Mouse (Mus musculus) right cerebral cortex, adult 18-20 months (tissue): ENCODE results near the gene 2310022B05Rik.

ENCODE experiments used
- DNase-seq: peaks from one replicate; pipeline ENCODE4 v3.0.0; 2022; ENCODE audit warnings: mixed read lengths

2310022B05Rik gene

DNA sequence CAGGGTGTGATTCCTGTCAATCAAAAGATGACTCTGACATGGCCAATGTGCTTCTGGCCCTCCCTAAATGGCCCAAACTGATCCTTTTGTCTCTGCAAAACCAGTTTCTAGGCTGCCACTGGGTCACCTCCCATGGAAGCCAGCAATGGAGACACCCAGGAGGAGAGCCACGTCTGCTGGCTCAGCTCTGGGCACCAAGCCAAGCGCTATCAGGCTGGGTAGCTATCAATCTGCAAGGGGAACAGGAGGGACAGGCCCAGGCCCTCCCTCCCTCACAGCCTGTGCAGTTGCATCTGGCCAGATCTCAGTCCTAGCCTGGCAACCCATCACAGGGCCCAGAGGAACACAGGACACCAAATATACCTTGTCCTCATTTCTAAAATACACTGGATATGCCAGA lies 4.8 kb downstream of the 2310022B05Rik start:
- peak; percentile 49 for DNase-seq

DNA sequence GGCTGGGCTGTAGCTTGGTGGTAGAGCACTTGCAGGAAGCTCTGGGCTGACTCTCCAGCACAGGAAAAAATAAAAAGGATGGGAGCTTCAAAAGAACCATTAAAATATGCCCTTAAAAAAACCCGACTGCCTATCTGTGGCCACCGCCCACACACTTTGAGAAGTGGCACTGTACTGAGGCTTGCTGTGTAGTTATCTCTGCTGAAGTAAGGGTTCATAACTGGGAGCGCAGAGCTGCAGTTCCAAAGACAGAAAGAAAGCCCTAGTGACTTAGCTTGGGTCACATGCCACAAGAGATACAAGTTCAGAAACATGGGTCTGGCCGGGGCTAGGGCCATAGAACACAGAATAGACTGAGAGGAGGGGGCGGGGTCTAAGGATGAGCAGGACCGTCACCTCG lies 5.2 kb downstream of the 2310022B05Rik start:
- no peak for DNase-seq

DNA sequence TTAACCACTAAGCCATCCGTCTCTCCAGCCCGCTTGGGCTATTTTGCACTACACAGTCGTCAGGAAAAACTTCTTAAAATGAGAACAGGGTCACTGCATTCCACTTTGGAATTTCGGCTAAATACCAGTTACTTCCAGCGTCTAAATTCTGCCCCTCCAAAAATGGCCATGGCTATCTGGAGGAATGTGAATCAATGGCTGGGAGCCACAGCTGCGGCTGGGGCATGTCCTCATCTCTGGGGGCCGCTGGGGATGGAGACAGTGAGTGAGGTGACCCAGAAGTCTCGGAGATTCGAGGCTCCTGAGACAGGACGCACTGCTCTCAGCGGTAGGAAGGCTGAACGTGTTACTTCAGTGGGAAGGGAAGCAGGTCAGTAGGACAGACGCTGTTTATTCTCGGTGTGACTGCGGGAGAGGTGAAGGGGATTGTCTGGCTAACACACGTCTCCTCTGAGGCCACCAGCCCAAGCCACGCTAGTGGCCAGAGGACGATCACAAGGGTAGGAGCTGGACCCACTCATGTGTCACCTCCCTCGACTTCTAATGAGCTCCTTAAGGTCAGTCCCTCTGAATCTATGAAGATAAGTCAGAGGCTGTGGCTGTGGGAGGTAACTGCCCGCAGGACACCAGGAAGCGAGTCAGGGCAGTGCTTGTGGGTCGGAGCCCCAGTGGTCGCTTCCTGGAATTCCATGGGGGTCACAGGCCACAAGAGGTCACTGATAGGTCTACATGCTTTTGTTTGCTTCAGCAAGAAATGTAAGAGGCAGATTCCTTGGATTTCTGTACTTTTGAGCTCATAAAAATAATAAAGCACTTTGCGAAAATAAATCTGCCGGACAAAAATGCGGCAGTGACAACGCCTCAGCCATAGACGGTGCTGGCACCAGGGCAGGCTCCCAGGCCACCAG lies 9.3 kb downstream of the 2310022B05Rik start:
- no peak for DNase-seq

DNA sequence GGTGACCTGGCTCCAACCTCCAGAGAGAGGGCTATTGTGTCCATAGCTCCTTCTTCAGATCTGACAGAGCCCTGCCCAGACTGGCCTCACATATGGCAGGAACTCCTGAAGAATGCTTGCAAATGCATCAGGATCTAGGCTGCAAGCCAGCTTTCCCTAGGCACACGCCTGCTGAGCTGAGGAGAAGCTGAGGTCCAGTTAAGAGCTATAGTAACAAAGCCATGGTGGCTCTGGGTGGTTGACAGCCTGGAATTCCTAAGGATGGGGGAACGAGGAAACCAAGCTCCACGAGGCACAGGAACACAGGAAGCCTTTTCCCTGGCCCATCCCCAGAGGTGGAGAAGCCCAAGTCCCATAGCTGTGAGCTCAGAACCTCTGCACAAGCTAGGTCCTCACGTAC lies 10.6 kb downstream of the 2310022B05Rik start:
- no peak for DNase-seq

DNA sequence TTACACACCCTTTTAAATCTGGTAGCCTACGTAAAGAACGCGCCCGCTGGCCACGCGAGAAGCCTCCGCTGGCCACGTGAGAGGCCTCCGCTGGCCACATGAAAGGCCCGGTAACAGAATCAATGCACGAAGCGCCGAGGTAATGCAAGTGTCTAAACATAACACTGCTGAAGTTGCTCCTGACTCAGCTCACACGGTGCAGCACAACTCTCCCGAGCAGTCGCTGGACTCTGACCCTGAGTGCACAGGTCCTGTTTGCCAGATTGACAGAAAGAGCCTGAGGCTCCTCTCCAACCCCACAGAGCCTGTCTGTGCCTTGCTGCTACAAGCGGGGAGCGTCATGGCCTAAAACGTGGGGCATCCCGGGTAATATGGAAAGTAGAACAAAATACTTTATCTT lies 11.4 kb downstream of the 2310022B05Rik start:
- no peak for DNase-seq

DNA sequence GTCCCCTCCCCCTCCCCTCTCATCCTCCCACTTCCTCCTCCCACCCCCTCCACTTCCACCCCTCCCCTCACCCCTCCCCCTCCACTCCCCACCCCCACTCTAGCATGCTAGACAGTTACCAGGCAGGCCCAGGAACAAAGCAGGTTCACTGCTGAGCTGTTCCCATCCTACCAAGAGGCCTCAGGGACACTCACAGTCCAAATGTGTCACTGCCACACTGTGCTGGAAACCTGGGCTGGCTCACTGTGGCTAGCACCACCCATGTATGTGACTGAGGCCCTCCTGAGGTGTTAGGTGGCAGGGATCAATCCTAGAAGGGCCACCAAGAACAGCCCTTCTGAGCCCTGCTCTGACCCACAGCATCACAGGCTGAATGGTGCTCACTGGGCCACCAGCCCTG lies 14.9 kb downstream of the 2310022B05Rik start:
- no peak for DNase-seq

DNA sequence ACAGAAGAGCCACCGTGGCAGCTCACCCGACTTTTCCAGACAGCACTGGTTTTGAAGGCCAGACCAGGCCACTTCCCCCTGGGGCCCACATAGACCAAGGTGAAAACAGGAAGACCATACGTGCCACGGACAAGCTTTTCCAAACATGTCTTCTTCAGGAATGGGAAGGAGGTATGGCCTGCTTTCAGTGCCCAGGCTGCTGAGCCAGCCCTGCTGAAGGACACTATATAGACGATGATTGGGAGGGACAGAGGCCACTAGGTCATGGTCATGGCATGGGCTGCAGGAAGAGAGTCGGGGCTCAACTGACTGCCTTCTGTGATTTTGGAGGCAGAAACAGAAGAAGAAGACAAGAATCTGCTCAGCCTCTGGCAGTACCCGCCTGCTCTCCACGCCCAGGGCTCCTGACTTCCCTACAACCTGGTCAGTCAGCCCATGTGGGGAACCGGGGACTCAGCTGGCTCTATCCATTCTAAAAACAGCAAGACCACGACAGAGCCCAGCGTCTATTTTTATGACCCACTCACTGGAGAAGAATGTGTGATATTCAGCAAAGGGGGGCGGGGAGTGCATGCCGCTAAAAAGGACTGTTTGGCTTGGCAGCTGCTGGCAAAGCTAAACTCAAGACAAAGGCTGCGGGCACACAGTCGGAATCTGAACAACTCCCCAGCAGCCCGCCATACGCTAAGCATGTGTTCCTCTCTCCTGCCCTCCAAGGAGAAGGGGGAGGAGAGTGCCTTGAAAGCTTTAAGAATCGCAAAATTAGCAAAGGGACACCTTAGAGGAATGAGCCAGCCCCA lies 19.4 kb downstream of the 2310022B05Rik start:
- DNase-seq: peak; percentile 81

DNA sequence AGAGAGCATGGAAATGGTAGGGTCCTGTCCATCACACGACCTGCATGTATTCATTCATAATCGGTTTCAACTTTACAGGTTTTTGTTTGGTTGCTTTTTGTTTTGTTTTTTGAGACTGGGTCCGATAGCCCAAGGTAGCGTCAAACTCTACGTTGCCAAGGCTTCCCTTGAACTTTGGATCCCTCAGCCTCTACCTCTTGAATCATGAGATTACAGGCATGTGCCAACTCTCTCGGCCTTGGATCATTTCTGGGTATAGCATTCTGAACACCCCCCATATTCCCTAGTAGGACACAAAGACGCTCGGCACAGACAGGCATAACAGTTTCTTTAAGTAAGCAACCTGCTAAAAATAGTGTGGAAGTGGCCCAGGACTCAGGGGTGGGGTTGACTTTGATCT lies 21.6 kb downstream of the 2310022B05Rik start:
- DNase-seq: no peak

DNA sequence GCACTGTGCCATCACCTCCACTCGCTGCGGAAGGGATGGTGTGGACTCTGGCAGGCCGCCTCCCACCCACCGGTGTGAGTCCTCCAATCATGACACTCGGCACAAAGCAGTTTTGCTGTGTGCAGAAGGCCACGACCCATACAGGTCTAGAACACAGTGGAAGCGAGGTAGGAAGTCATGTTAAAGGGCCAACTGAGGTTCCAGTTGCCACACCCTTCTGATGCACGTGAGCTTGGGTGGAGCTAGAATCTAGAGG lies 28.0 kb downstream of the 2310022B05Rik start:
- DNase-seq: no peak

DNA sequence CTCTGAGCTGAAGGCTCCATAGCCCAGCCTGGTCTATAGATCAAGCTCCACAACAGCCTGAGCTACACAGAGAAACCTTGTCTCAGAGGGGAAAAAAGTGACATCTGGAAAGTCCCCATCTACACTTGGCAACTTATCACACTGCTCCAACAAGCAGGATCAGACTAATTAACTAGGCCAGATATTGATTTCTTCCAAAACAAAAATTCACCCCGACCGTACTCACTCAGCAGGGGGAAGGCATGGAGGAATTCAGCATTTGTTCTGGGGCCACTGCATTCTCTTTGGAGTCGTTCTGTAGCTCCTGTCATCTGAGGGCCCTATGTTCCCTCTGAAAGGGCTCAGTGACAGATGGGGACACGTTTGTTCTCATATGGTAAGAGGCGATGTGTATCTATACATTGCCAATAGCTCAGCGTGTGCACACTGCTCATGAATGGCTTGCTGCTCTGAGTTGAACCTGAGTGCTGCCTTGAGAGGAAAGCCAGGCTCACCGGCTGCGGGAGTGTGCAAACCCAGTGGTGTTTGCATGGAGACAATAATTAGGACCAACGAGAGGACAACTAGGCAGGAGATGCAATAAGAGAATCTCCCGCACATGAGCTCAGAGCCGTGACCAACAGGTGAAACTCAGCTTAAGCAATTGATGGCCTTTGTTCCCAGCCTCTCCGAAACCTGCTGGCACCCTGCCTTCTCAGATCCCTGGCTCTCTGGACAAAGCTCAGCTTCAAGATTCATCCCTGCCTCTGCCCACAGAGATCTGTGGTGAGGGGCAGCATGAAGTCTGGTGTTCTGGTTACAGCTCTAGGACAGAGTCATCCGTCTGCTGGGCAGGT lies 28.5 kb downstream of the 2310022B05Rik start:
- no peak for DNase-seq

DNA sequence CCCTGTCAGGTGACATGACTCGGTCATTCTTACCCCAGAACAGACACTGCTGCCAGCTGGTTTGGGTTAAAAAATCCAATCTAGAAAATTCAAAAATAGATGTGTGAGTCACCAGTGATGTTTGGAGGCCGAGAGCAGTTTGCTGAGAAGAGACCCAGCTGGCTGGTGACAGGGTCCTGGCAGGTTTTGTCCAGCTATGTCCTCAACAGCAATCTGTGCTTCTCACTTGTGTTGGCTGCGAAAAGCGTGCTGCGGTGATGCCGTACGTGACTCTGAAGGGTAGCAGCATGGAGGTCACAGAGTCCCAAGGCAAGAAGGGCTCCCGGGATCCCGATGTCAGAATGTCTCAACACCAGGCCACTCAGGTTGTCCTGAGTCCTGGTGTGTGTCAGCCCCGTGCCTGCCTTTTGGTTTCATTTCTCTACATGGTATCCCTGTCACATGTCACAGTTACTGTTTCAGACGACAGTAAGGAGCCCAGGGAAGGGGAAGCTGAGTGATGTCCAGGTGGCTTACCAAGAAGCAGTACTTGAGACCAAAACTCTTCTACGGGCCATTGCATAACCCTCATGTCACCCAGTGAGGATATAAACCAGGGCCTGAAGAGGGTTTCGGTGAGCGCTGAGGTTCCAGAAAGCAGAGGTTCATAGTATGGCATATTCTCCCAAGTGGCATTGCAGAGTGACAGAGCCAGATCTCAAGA lies 30.0 kb downstream of the 2310022B05Rik start:
- peak; percentile 54 for DNase-seq

DNA sequence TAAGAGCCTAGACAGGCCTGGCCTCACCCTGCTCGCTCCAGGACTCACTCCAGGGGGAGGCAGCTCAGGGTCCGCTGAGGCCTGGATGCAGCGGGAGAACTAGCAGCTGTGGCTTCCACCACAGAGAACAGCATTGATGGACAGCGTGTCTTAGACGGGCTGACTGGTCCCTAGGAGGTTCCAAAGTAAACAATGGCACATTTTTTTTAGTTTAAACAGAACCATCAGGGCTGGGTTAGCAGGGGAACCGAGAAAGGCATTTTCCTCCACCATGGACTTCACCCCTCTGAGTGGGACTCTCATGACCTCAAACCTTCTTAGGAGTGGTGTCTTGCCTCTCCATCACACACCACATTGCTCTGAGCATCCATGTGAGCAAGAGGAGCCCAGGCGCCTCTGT lies 31.2 kb downstream of the 2310022B05Rik start:
- DNase-seq: no peak

DNA sequence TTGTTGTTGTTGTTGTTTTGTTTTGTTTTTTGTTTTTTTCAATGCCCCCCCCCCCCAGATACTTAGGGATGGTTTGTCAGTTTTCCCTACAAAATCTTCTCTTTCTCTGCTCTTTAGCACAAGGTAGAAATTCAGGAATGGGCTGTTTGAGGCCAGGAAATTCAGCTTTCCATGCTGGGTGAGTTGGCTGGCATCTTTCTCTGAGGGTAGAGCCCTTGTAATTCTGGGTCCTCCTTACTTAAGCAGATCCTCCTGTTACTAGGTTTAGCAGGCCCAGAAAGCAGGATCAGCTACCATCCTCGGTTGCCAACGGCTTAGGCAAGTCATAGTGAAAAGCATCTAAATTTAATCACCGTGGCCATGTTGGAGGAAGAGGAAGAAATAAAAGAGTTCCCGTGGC lies 32.3 kb downstream of the 2310022B05Rik start:
- no peak for DNase-seq

DNA sequence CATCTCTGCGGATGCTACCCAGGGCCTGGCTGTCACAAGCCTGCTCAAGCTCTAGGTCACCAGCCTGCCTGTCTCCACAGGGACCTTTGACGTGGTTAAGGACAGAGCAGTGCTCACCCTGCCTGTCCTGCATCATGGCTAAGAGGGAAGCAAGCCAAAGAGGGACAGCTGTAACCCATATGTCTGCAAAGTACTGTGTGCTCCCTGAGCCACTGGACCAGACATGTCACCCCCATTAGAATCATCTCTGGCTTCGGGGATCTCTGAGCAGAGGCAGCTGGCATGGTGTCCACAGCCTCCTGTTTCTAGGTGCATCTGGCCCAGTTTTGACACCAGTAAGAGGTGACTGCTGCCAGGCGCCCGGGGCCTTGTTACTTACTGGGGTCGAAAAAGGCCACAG lies 32.7 kb downstream of the 2310022B05Rik start:
- no peak for DNase-seq

DNA sequence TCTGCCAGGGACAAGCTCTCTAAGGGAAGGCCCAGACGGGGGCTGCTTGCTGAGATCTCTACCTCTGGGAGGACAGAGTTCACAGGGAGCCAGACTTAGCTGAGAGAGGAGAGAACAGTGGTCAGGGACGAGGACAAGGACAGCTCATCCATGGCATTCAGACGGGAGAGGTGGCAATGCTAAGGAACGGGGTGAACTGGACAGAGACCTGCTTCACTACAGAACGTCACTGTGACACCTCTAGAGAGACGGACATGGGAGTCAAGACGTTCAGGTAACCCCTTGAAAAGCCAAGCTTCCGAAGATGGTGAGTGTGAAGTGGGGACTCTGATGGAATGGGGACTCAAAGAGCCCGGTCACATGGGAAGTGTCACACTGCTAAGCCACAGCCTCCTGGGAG lies 36.9 kb downstream of the 2310022B05Rik start:
- no peak for DNase-seq

DNA sequence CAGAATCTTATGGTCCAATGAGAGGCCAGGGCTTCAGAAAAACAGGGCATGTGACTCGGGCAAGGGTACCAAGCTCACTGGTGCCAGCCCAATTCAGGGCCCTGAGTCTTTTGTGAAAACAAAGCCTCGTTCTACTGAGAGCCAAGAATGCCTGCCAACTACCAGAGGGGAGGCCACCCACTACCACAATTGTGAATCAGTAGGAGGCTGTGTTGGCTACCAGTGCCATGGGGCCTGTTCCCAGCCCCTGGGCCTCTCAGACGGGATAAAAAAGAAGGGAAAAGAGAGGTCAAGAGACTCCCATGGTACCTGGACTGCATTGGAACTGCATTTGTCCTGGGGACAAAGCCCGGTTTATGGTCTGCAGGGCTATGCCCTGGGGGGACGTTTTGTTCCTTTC lies 41.9 kb downstream of the 2310022B05Rik start:
- DNase-seq: peak; percentile 77

DNA sequence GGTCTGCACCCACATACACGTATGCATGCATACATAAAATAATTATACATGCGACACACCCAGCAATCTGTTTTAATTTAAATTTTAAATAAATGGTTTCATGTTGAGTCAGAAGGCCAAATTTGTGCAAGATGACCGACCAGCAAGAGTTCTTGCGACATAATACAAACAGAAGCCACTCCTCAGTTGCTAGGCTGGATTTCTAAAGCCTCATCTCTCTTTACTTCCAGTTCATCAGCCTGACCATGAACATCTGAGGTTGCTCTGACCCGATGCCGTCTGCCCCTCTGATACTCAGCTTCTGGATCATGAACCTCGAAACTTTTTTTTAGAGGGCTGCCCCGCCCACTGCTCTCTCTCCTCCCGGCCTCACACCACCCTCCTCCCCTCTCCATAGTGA lies 44.9 kb downstream of the 2310022B05Rik start:
- no peak for DNase-seq

DNA sequence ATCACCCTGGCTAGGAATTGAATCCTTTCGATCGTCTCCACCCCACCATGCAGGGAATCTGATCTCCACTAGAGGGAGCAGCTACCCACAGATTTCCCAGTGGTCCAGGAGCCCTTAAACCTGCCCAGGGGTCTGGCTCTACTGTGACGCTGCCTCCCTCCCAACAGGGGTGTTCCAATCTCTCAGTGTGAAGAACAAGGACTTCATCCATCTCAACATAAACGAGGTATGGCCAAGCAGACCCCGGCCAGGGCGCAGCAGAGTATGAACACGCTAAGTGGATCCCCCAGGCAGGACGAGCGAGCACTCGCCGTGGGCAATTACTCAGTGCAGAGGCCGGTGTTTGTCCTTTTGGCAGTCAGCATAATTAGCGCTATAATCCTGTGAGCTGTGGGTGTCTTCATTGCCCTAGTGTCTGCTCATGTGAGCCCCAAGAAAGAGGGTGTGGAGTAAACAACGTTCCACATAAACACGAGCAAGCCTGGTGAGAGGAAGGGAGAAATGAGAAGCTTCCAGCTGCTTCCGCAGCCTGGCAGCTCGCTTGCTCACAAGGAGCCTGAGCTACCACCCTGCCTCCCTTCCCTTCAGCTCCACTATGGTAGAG lies 45.8 kb downstream of the 2310022B05Rik start:
- DNase-seq: peak; percentile 86

DNA sequence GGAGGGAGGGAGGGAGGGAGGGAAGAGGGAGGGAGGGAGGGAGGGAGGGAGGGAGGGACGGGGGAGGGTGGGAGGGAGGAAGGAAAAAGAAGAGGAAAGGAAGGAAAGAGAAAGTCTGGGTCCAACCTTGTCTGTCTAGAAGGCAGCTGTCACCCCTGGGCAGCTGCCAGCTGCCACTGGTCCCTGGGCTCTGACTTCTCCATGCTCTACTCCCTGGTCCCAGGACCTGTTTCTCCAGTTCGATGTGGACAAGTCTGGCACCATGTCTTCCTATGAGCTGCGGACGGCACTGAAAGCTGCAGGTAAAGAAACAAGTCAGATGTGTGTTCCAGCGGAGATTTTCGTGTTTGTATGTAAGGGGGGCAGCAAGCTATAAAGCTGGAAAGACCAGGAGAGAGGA lies 48.8 kb downstream of the 2310022B05Rik start:
- DNase-seq: no peak

DNA sequence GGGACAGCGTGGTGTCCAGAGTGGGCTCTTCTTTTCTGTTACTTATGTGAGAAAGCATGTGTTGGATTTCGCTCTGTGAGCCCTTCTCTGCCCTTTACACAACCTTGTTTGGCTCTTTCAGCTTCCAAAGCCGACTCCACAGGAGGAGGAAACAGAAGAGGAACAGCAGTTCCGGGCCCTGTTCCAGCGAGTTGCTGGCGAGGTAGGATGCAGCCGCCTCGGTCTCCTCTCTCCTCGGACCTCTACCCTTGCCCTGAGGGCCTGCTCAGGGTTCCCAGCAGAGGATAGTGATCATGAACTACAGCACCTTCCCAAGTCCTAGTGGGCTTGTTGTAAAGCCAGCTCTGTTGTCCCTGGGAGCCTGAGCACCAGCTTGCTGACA lies 54.2 kb downstream of the 2310022B05Rik start:
- DNase-seq: no peak

DNA sequence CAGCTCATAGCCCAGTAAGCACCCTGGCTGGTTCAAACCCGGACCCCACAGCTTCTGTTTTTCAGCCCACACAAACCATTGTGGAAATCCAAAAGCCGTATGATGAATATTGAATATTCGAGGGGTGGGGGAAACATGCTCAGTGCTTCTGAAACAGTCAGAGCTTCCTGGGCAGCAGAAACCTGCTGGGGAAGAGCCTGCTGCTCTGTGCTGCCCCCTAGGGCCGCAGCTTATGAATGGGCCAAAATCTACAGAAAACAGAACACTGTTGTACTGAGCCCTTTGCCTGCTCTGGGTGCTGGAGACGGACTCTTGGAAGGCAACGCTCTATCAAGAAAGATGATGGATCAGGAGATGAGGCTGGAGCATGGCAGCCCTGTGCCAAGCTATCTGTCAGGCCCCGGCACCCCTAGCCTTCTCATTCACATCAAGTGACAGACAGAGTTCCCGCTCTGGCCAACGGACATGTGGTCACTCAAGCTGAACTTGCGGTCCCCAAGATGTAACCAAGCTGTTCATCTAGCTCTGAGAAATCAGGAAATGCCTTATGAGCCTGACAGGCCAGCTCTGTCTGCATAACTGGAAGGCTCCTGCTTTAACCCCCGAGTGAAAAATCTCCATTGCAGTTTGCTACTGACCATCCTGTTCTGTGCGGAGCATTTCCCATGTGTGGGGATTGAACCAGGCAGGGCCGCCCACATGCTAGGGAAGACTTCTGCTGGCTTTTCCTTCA lies 54.8 kb downstream of the 2310022B05Rik start:
- no peak for DNase-seq

DNA sequence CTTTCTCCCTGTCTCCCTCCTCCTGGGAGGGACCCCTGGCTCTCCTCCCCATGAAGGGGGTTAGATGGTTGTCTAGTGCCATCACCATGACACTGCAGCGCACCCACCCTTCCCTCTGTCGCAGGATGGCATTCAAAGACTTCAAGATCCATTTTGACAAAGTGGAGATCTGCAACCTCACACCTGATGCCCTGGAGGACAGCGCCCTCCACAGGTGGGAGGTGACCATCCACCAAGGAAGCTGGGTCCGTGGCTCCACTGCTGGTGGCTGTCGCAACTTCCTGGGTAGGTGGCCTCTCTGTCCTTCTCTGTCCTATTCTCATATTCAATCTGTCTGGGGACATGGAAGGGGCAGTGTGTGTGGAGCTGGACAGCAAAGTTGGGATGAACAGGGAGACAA lies 59.1 kb downstream of the 2310022B05Rik start:
- no peak for DNase-seq
